Mouse (Mus musculus) forebrain, embryonic 12.5 days (tissue): Measurements from ENCODE around the gene Txndc11. TPM values are rescaled to one million over a fixed set of nuclear protein-coding genes. Genes with fewer than 3 reads are reported as not detected.

Source experiments
- ATAC-seq: fragments of 200-750 bp; cut with Nextera tagmentation; 2 replicates; pipeline ENCODE4 v1.8.0; 2017; ENCODE audit warnings: moderate TSS enrichment; ENCODE audit not compliant: low FRiP score
- H3K27ac ChIP-seq: fragments of 300-500 bp; sonication (generic); 2 replicates; pipeline ENCODE4 v1.5.1; 2016; ENCODE audit warnings: mild to moderate bottlenecking
- H3K27me3 ChIP-seq: fragments of 300-500 bp; sonication (generic); 2 replicates; pipeline ENCODE4 v1.6.1; 2016; ENCODE audit warnings: mild to moderate bottlenecking
- H3K36me3 ChIP-seq: fragments of 300-500 bp; sonication (generic); replicated peaks from 2 replicates; pipeline ENCODE4 v1.6.1; 2016; ENCODE audit warnings: mild to moderate bottlenecking
- H3K4me1 ChIP-seq: fragments of 300-500 bp; sonication (generic); 2 replicates; pipeline ENCODE4 v1.6.1; 2016
- H3K4me2 ChIP-seq: fragments of 300-500 bp; sonication (generic); 2 replicates; pipeline ENCODE4 v1.6.1; 2016; ENCODE audit warnings: mild to moderate bottlenecking, moderate library complexity
- H3K4me3 ChIP-seq: fragments of 300-500 bp; sonication (generic); replicated peaks from 2 replicates; pipeline ENCODE4 v1.5.1; 2016; ENCODE audit warnings: mild to moderate bottlenecking
- H3K9ac ChIP-seq: fragments of 300-500 bp; sonication (generic); 2 replicates; pipeline ENCODE4 v1.6.1; 2016; ENCODE audit warnings: mild to moderate bottlenecking
- H3K9me3 ChIP-seq: fragments of 300-500 bp; sonication (generic); 2 replicates; pipeline ENCODE4 v1.6.1; 2016
- WGBS: fragments of 180-500 bp; shearing (Covaris S2); methylation state at CpG from one replicate; pipeline ENCODE4 v1.1.7; 2016; 5-methylcytosine and 5-hydroxymethylcytosine counted together
- polyA plus RNA-seq: library from polyadenylated mRNA; unstranded; fragments of >200 nt; fragmentation: Nextera tagmentation; extraction: Ambion mirVana; gene quantifications from 2 replicates; pipeline ENCODE4 v1.2.1, GENCODE M21; 2016

Txndc11 gene
- polyA plus RNA-seq, 1 experiment from 2014 or later = 30.9 TPM

- peaks cover 63% of the 10 kb centered on the region for H3K4me1 ChIP-seq
- no peaks in the 10 kb centered on the region for H3K9me3 ChIP-seq
- H3K4me3 ChIP-seq = no peak overlapping the region
- peaks cover 38% of the 10 kb centered on the region for H3K36me3 ChIP-seq
- no peak for ATAC-seq
- H3K9ac ChIP-seq = peak overlapping the region; percentile 5; the same call in 1 of the 2 replicates
- H3K27ac ChIP-seq = 0 out of 2 replicates have a peak overlapping the region, but pooled peaks have one; percentile 25
- no peaks in the 10 kb centered on the region for H3K27me3 ChIP-seq
- no peak overlapping the region; the same call in 1 of the 2 replicates for H3K4me2 ChIP-seq
- 88% methylated on average over 7 of the region's 7 CpGs for WGBS
These were observed 64.6 kb downstream of the Txndc11 start for GRCm38 (mm10) chr16:11069710-11070420.

GRCm38 (mm10) chr16:11069271-11069670, 65.2 kb downstream of the Txndc11 start:
- Histone ChIP-seq H3K4me3 (no peak overlapping the region), H3K4me1 (peaks cover 66% of the 10 kb centered on the region), H3K9ac (no peak overlapping the region), H3K9me3 (no peaks in the 10 kb centered on the region), H3K27me3 (no peaks in the 10 kb centered on the region), H3K36me3 (peaks cover 32% of the 10 kb centered on the region), H3K27ac (0 out of 2 replicates have a peak overlapping the region, but pooled peaks have one; percentile 25), H3K4me2 (peak overlapping the region; percentile 85; the same call in 1 of the 2 replicates)
- ATAC-seq = no peak
- WGBS = 87% methylated on average over 6 of the region's 6 CpGs

- no peaks in the 10 kb centered on the region for H3K27me3 ChIP-seq
These were observed 65.8 kb downstream of the Txndc11 start for GRCm38 (mm10) chr16:11068666-11069065.

GRCm38 (mm10) chr16:11066833-11067191, 67.6 kb downstream of the Txndc11 start:
- peaks cover 7% of the 10 kb centered on the region for H3K36me3 ChIP-seq
- no peaks in the 10 kb centered on the region for H3K27me3 ChIP-seq
- H3K9me3 ChIP-seq = no peaks in the 10 kb centered on the region
- WGBS = 0% methylated on average over 22 of the region's 22 CpGs
- H3K4me2 ChIP-seq = peak overlapping the region; percentile 85
- peak overlapping the region; percentile 94 for H3K9ac ChIP-seq
- H3K4me3 ChIP-seq = peak overlapping the region; percentile 78
- ATAC-seq = peak; percentile 50
- H3K4me1 ChIP-seq = peaks cover 68% of the 10 kb centered on the region
- peak overlapping the region; percentile 99 for H3K27ac ChIP-seq

More at GRCm38 (mm10) chr16:11068666-11069065, 65.8 kb downstream of the Txndc11 start:
- H3K4me3 ChIP-seq = 0 out of 2 replicates have a peak overlapping the region, but pooled peaks have one; percentile 78
- H3K4me1 ChIP-seq = peaks cover 69% of the 10 kb centered on the region
- H3K9ac ChIP-seq = no peak overlapping the region
- no peak overlapping the region for H3K27ac ChIP-seq
- peak overlapping the region; percentile 85 for H3K4me2 ChIP-seq
- no peak for ATAC-seq
- H3K9me3 ChIP-seq = no peaks in the 10 kb centered on the region
- H3K36me3 ChIP-seq = peaks cover 26% of the 10 kb centered on the region
- WGBS = 95% methylated on average over 3 of the region's 3 CpGs

- Histone ChIP-seq H3K27me3 (no peaks in the 10 kb centered on the region), H3K4me2 (peak within 1 kb of the TSS; percentile 85), H3K9ac (peak within 1 kb of the TSS; percentile 94), H3K27ac (peak within 1 kb of the TSS; percentile 99), H3K4me3 (peak within 1 kb of the TSS; percentile 78), H3K9me3 (no peaks in the 10 kb centered on the region), H3K36me3 (peaks cover 4% of the 10 kb centered on the region; the same call in 1 of the 2 replicates), H3K4me1 (peaks cover 68% of the 10 kb centered on the region)
- ATAC-seq = peak; percentile 98
- under 1% methylated on average over 78 of the region's 78 CpGs for WGBS
These were observed 68.2 kb downstream of the Txndc11 start, which contains the start of gene Litaf for GRCm38 (mm10) chr16:11066029-11066832. Gene Litaf, minus strand, starts transcription at chr16:11066157.

- Histone ChIP-seq H3K4me3 (peak overlapping the region; percentile 78), H3K36me3 (0 out of 2 replicates have a peak, but pooled peaks cover 4% of the 10 kb centered on the region), H3K27ac (peak overlapping the region; percentile 99), H3K4me1 (peaks cover 63% of the 10 kb centered on the region), H3K9ac (peak overlapping the region; percentile 47), H3K27me3 (no peaks in the 10 kb centered on the region), H3K9me3 (no peaks in the 10 kb centered on the region), H3K4me2 (peak overlapping the region; percentile 85)
- 0 out of 2 replicates have a peak, but pooled peaks have one; percentile 0 for ATAC-seq
- WGBS = 53% methylated on average over 5 of the region's 5 CpGs
These were observed 69.0 kb downstream of the Txndc11 start for GRCm38 (mm10) chr16:11065431-11065830.

GRCm38 (mm10) chr16:11064742-11065141, 69.7 kb downstream of the Txndc11 start:
- H3K4me3 ChIP-seq = no peak overlapping the region; the same call in 1 of the 2 replicates
- H3K9ac ChIP-seq = no peak overlapping the region
- H3K4me2 ChIP-seq = peak overlapping the region; percentile 85
- H3K4me1 ChIP-seq = peaks cover 57% of the 10 kb centered on the region
- 0 out of 2 replicates have a peak, but pooled peaks cover 3% of the 10 kb centered on the region for H3K36me3 ChIP-seq
- whole genome bisulfite sequencing = 92% methylated on average over 6 of the region's 6 CpGs
- no peak overlapping the region for H3K27ac ChIP-seq
- no peak for ATAC-seq
- no peaks in the 10 kb centered on the region for H3K9me3 ChIP-seq
- H3K27me3 ChIP-seq = no peaks in the 10 kb centered on the region

GRCm38 (mm10) chr16:11064341-11064740, 70.1 kb downstream of the Txndc11 start:
- H3K9ac ChIP-seq = 0 out of 2 replicates have a peak overlapping the region, but pooled peaks have one; percentile 2
- H3K36me3 ChIP-seq = no peaks in the 10 kb centered on the region
- no peaks in the 10 kb centered on the region for H3K27me3 ChIP-seq
- peaks cover 53% of the 10 kb centered on the region for H3K4me1 ChIP-seq
- no peak overlapping the region for H3K4me2 ChIP-seq
- no peak overlapping the region for H3K4me3 ChIP-seq
- no peak overlapping the region for H3K27ac ChIP-seq
- no peaks in the 10 kb centered on the region for H3K9me3 ChIP-seq
- ATAC-seq = no peak
- 90% methylated on average over 4 of the region's 4 CpGs for WGBS

GRCm38 (mm10) chr16:11062794-11063721, 71.4 kb downstream of the Txndc11 start:
- Histone ChIP-seq H3K4me1 (peaks cover 41% of the 10 kb centered on the region), H3K4me2 (peak overlapping the region; percentile 19; the same call in 1 of the 2 replicates), H3K36me3 (no peaks in the 10 kb centered on the region), H3K9me3 (no peaks in the 10 kb centered on the region), H3K27ac (peak overlapping the region; percentile 89), H3K4me3 (no peak overlapping the region), H3K9ac (peak overlapping the region; percentile 34; the same call in 1 of the 2 replicates), H3K27me3 (no peaks in the 10 kb centered on the region)
- no peak for ATAC-seq
- WGBS = 16% methylated on average over 13 of the region's 13 CpGs

GRCm38 (mm10) chr16:11060645-11061044, 73.8 kb downstream of the Txndc11 start, which contains the start of gene Snn:
Gene Snn, plus strand, starts transcription at chr16:11060945.
- ATAC-seq = no peak
- Histone ChIP-seq H3K4me2 (no peak within 1 kb of the TSS), H3K4me1 (peaks cover 27% of the 10 kb centered on the region), H3K9ac (no peak within 1 kb of the TSS), H3K9me3 (no peaks in the 10 kb centered on the region), H3K27ac (no peak within 1 kb of the TSS), H3K36me3 (no peaks in the 10 kb centered on the region), H3K4me3 (no peak within 1 kb of the TSS), H3K27me3 (no peaks in the 10 kb centered on the region)
- 86% methylated on average over 4 of the region's 4 CpGs for WGBS

GRCm38 (mm10) chr16:11055916-11056315, 78.5 kb downstream of the Txndc11 start:
- Histone ChIP-seq H3K27me3 (no peaks in the 10 kb centered on the region), H3K27ac (no peak overlapping the region), H3K9ac (no peak overlapping the region), H3K36me3 (no peaks in the 10 kb centered on the region), H3K4me1 (no peaks in the 10 kb centered on the region), H3K4me3 (no peak overlapping the region), H3K4me2 (no peak overlapping the region), H3K9me3 (no peaks in the 10 kb centered on the region)
- ATAC-seq = no peak
- 68% methylated on average over 5 of the region's 5 CpGs for WGBS
